Mouse (Mus musculus) adrenal gland, adult 18-20 months (tissue): ENCODE results near the gene N4bp1. TPM values are rescaled to one million over a fixed set of nuclear protein-coding genes. Genes with fewer than 3 reads are reported as not detected.

Experiments
- DNase-seq, 2 experiments: peaks; one replicate each; pipeline ENCODE4 v3.0.0; 2021 to 2022; ENCODE audit warnings: low spot score in 2 of 2
- long read RNA-seq, 2 experiments: library from polyadenylated mRNA; stranded (forward); transcript quantifications; one replicate each; pipeline ENCODE4 v2.0.0; 2021
- total RNA-seq, 2 experiments: library from RNA; stranded (reverse); gene quantifications; 1 replicate in 1 of 2; 2 replicates in 1 of 2; pipeline ENCODE4 v1.2.3; 2021

The N4bp1 gene
- total RNA-seq: 10 to 100 TPM; 25.4 to 42.8 TPM
- long read RNA-seq, experiment 1, full-length matches to known transcripts: 18 of 22 reads
- long read RNA-seq, experiment 1, partial matches to known transcripts: 0 of 22 reads
- long read RNA-seq, experiment 1, other reads (novel, unspliced or antisense): 4 of 22 reads
- long read RNA-seq, experiment 2, full-length matches to known transcripts: 26 of 40 reads
- long read RNA-seq, experiment 2, partial matches to known transcripts: 11 of 40 reads
- long read RNA-seq, experiment 2, other reads (novel, unspliced or antisense): 3 of 40 reads

DNA sequence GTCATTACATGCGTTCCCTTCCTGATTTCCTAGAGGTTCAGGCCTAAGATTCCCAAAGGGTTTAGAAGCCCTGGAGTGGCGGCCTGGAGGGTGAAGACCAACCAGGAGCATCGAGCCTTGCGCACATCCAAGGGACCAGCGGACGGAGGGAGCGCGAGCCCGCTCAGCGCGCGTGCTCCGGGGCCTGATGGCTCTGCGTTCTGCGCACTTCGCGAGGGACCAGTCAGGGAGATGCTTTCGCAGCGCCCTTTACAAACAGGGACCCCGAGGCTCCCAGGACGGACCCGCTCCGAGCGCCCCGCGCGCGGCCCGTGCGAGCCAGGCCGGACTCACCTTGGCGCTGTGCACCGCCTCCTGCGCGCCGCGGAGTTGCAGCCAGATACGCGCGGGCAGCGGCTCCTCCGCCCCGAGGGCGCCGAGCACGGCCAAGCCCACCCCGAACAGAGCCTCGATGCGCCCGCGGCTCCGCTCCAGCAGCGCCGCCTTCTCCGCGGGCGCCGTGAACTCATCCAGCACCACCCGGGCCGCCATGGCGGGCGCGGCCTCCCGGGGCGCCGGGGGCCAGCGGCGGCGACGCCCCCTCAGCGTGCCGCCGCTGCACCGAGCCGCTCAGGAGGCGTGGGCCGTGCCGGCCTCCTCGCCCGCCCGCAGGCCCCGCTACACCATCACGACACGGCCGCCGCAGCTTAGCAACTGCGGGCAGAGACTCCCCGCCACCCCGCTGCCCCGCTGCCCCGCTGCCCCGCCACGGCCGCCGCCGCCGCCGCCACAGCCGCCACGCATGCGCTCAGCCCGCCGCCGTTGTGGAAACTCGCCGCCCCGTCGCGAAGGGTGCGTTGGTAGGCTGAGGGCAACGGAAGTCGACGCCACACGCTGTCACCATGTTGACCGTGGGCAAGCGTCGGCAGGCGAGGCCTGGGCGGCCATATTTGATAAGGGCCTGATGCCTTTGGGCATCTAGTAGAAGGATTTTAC lies at the start of gene N4bp1:
Gene N4bp1 (minus strand): TSS at position 770 of the 975 bp plus-strand sequence.
- peak; percentile 90 to 92 for DNase-seq

DNA sequence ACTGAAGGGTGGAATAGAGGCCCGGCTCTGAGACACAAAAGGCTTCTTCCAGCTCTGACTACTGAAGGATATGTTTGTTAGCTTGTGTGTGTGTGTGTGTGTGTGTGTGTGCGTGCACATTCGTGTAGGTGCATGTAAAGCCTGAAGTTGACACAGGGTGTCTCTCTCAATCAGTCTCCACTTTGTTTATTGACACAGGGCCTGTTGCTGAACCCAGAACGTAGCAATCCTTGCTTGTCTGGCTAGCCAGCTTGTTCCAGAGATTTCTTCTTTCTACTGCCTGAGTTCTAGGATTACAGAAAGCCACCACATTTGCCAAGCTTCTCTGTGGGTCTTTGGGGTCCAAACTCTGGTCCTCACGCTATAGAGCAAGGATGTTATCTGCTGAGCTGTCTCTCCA lies 49.8 kb upstream of the N4bp1 start:
- no peak for DNase-seq

DNA sequence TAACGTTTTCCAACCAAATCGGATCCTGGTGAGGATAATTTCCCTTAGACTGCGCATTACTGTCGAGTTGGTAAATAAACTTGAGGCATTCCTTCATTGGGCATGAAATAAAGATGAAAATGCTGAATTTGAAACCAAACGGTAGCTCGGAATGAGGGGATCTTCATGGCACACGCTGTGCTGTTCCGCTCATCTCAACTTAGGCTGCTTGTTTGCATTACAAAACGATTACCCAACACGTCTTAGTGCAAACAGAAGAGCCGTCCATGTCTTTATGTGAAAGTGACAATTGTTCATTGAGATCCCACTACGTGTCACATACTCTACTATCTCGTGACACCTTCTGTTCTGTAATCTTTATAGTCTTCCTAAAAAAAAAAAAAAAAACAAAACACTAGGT lies 49.3 kb upstream of the N4bp1 start:
- DNase-seq: no peak

DNA sequence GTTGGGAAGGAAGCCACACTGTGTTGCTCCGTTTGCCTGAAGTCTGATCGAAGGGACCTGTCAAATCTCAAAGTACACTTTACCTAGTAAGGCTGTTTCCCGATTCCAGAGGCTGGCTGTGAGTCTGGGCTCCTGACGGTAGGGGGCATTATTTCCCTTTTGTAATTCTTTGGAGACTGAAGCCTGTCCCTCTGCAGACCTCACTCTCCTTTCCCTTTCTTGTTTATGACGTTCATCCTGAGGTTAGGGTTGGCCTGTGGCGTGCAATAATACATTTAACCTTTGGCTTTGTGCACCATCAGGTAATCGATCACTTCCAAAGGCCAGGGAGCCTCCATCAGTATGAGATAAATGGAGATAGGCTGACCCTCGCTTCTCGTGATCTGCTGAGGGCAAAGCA lies 48.8 kb upstream of the N4bp1 start:
- DNase-seq: peak; percentile 37 to 59

GRCm38 (mm10) chr8:86926237-86926636 lies 41.2 kb upstream of the N4bp1 start:
- DNase-seq: no peak

GRCm38 (mm10) chr8:86923219-86923835 lies 38.3 kb upstream of the N4bp1 start:
- no peak for DNase-seq

- DNase-seq: no peak
Measured at GRCm38 (mm10) chr8:86922673-86923072, 37.6 kb upstream of the N4bp1 start.

GRCm38 (mm10) chr8:86922141-86922540 lies 37.1 kb upstream of the N4bp1 start:
- DNase-seq: no peak

GRCm38 (mm10) chr8:86920996-86921395 lies 35.9 kb upstream of the N4bp1 start:
- DNase-seq: no peak

DNA sequence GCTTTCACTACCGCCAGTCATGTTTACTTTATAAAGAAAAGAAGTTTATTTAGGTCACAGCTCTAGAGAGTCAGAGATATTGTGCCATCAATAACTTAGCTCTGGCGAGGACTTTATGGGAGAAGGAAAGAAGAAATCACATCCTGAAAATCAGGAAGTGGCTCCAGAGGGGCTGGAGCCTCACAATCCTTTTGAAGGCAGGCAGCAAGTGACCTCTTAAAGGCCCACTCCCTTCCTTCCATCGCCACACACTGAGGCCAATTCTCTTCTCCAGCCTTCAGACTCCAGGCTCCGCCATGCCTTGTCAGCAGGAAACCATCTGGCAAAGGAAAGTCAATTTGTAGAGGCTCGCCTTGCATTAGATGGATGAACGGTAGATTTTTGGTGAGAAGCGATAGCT lies 35.4 kb upstream of the N4bp1 start:
- no peak for DNase-seq

DNA sequence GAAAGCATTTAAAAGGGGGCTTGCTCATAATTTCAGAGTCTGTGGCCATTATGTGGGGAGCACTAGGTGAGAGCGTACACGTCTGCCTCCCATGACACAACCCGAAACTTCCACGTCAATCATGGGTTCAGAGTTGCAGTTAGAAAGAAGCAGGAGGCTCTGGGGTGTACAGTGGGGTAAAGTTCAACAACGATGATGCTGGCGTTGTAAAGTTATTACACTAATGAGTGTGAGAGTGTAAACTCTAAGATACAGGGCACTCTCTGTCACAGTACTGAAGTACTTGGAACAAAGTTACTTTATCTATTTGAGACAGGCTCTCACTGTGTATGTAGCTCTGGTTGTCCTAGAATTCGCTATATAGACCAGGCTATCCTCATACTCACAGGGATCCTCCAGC lies 35.0 kb upstream of the N4bp1 start:
- DNase-seq: no peak

DNA sequence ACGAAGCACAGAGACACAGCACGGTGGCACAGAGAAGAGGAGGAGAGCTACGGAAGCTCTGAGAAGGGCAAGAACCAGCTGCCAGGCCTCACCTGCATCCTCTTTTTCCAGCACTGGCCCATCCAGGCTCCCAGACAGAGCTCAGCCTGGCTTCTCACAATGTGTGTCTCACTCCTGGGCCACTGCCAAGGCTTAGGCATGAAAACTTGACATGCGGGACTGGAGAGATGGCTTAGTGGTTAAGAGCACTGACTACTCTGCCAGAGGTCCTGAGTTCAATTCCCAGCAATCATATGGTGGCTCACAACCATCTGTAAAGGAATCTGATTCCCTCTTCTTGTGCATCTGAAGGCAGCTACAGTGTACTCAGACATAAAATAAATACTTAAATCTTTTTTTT lies 34.2 kb upstream of the N4bp1 start:
- no peak for DNase-seq

- no peak for DNase-seq
Measured at GRCm38 (mm10) chr8:86918093-86918492, 33.0 kb upstream of the N4bp1 start.

DNA sequence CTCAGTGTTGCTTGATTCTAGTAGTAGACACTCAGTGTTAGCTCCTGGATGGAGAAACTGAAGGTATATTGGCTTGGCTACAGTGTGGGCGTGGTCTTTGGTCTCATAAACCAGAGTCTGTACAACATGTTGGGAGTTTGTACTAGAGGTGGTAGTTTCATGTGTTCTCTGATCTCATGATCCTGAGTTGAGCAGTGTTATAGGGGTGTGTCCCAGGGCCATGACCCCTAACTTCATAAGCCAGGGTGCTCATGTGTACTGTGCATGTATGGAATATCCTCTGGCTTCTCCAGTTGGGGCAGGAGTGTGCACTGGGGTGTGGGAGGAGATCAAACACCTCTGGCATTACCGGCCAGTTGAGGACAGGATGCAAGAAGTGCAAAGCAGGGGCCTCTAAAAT lies 32.6 kb upstream of the N4bp1 start:
- DNase-seq: no peak

DNA sequence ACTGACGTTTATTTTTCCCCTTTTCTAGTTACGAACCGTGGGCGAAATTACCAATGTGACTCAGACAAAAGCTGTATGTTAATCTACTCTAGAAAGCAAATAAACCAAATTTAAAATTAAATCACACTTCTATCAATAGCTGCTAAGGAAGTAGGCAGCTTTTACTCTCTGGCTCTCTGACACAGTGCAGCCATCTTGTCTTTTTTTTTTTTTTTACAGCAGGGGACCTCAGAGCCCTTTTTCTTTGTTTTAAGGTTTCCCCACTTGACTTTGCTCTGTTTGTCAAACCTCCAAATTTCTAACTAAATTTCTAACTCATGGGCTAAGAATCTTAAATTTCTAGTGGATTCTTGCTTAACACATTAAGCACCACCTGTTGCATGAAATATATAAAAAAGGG lies 31.3 kb upstream of the N4bp1 start:
- no peak for DNase-seq

- DNase-seq: no peak
Measured at GRCm38 (mm10) chr8:86911136-86911535, 26.1 kb upstream of the N4bp1 start.

DNA sequence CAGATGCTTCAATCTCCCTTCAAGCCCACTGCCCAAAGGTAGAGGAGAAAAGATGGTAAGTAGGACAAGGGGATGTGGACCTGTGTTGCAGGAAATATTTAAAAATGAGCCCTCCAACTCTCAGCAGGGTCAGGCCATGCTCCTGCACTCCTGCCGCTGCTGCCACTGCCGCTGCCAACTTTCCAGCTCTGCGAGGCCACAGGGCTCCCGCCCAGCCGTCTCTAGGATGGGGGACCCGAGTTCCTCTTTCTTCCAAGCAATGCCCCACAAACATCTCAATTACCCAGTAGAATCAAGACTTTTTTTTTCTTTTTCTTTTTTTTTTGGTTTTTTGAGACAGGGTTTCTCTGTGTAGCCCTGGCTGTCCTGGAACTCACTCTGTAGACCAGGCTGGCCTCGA lies 25.2 kb upstream of the N4bp1 start:
- DNase-seq: no peak

DNA sequence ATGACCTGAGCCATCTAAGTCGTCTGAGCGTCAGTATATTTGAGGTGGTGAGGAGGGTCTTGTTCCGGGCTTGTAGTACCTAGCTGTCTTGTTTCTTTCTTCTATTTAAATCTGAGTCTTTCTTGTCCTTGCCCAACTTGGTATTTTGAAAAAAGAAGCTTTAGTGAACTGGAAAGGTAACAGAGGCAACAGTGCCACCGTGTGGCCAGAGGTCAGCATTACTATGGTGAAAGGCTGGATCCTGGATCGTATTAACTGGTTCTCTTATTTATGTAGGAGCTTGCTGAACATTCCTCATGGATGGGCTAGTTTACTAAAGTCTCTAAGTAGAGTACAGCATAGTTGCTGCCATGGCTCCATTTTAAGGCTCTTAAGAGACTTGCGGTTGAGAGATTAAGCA lies 23.5 kb upstream of the N4bp1 start:
- DNase-seq: peak; percentile 73 to 83

DNA sequence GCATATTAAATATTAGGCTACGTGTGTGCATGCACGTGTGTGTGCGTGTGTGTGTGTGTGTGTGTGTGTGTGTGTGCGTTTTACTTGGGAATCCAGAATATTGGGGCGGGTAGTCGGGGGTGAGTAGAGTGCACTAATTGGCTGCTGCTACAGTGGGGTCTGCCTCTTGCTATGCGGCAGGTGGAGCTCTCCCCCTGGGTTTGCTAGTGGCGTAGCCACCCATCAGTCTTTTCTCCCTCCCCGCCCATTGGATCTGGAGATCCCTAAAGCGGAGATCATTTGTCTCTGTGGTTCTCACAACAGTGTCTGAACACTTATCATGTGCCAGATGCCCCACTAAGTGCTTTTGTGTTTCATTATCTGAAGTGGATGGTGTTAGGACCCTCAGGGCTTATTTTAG lies 19.9 kb upstream of the N4bp1 start:
- DNase-seq: no peak

DNA sequence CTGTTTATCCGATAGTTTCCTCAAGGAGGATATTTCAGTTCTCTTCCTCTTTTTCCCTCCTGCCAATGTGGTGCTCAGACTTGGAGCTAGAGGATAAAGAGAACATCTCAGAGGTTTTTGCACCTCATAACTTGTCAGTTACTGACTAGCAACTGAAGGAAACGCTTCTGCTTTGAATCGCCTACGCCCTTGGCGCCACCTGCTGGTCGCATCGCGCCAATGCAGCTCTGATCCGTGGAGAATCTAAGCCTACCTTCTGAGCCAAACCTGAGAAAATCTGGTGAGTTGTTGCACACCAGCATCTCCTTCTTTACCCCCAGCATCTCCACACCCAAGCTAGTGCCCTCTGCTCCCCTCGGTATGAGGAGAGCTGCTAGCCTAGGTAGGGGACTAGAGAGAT lies 18.0 kb upstream of the N4bp1 start:
- peak; percentile 91 to 92 for DNase-seq

DNA sequence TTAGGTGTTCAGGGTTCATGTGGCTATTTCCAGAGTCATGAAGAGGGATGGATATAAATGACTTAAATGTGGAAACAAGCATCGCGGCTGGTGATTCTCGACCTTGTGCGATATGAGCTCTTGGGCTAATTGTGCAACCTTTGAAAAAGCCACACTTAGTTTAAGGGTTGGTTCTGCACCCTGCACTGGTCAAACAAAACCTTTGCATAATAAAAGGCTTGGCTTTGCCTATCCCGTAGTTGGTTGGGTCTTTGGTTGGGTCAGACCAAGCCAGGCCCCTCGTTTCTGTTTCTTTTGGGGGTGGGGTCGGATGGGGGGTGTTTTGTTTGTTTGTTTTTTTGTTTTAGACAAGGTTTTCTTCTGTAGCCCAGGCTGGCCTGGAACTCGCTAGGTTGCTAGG lies 17.6 kb upstream of the N4bp1 start:
- DNase-seq: no peak

DNA sequence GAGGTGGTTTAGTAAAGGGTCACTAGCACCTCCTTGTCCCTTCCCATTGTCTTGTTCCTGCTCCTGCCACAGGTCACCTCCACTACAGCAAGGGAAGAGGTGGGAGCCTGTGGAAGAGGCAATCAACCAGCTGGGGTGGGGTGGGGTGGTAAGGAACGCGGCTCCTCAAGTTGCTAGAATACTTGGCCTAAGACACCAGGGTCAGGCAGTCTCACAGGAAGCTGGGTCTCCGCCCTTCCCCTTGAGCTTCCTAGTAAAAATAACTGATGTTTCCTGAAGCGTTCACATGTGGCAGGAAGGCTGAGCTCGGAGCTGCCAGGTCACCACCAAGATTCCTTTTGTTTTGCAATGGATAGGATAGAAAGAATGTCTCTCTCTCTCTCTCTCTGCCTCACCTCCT lies 16.9 kb upstream of the N4bp1 start:
- no peak for DNase-seq
